Mouse (Mus musculus) kidney, adult 2 months (tissue): Measurements from ENCODE around the gene Mknk1.

Experiments
- CTCF ChIP-seq: fragments of 200-500 bp; conservative IDR thresholded peaks from 2 replicates; pipeline ENCODE4 v1.5.1; 2011; ENCODE audit warnings: low read depth, mild to moderate bottlenecking, control low read depth, low read length, moderate library complexity, mixed read lengths; ENCODE audit not compliant: insufficient read depth, insufficient read length
- POLR2A ChIP-seq: fragments of 200-500 bp; IDR thresholded peaks from one replicate; pipeline ENCODE4 v1.6.1; 2011; ENCODE audit warnings: low read depth, low read length, control low read depth

DNA sequence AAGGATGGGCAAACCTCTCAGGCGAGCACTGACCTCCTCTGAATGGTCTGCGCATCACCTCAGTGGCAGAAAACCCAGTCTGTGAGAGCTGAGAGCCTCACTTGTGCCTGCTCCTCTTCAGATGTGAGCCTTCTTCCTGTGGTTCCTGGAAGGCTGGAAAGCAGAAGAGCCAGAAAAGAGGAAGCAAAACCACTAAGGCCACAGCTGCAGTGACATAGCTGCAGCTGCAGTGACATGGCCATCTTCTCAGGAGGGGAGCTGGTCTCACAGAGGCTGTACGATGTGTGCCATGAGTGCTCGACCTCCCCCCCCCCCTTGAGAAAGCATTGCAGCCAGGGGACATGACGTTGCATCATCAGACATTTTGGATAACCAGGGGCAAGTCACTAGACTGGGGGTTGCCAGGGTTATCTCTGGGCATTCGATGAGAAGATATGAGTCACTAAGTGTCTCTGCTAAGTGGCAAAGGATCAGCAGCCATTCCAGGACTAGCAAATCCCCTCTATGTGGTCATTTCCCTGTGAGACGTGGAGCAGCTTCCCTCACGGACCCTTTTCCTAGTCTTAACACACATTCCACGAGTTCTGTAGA lies 18.4 kb downstream of the Mknk1 start:
- TF ChIP-seq POLR2A: no peak
- no peak for TF ChIP-seq CTCF
